Mouse (Mus musculus) heart, embryonic 13.5 days (tissue): ENCODE measurements around the gene Vstm5. TPM values are rescaled to one million over a fixed set of nuclear protein-coding genes. Genes with fewer than 3 reads are reported as not detected.
A peak's percentile ranks its signal among the peaks of the same experiment; 100 is the strongest.

Experiments
- ATAC-seq: fragments of 200-750 bp; cut with Nextera tagmentation; 2 replicates; pipeline ENCODE4 v1.8.0; 2017; ENCODE audit warnings: moderate TSS enrichment; ENCODE audit not compliant: insufficient number of reproducible peaks, low FRiP score, low TSS enrichment; ENCODE audit errors: extremely low read depth
- H3K27ac ChIP-seq: fragments of 300-500 bp; sonication (generic); replicated peaks from 2 replicates; pipeline ENCODE4 v1.5.1; 2015; ENCODE audit warnings: moderate library complexity, mild to moderate bottlenecking, inconsistent platforms
- H3K27me3 ChIP-seq: fragments of 300-500 bp; sonication (generic); replicated peaks from 2 replicates; pipeline ENCODE4 v1.6.1; 2015; ENCODE audit warnings: mild to moderate bottlenecking, inconsistent platforms
- H3K36me3 ChIP-seq: fragments of 300-500 bp; sonication (generic); 2 replicates; pipeline ENCODE4 v1.6.1; 2015; ENCODE audit warnings: mild to moderate bottlenecking, inconsistent platforms
- H3K4me1 ChIP-seq: fragments of 300-500 bp; sonication (generic); 2 replicates; pipeline ENCODE4 v1.6.1; 2015; ENCODE audit warnings: inconsistent platforms
- H3K4me2 ChIP-seq: fragments of 300-500 bp; sonication (generic); 2 replicates; pipeline ENCODE4 v1.6.1; 2015; ENCODE audit warnings: inconsistent platforms, mild to moderate bottlenecking, moderate library complexity
- H3K4me3 ChIP-seq: fragments of 300-500 bp; sonication (generic); 2 replicates; pipeline ENCODE4 v1.5.1; 2015; ENCODE audit warnings: moderate library complexity, mild to moderate bottlenecking, inconsistent platforms
- H3K9ac ChIP-seq: fragments of 300-500 bp; sonication (generic); 2 replicates; pipeline ENCODE4 v1.6.1; 2015; ENCODE audit warnings: inconsistent platforms, mild to moderate bottlenecking, moderate library complexity
- H3K9me3 ChIP-seq: fragments of 300-500 bp; sonication (generic); 2 replicates; pipeline ENCODE4 v1.6.1; 2016; ENCODE audit warnings: inconsistent platforms
- WGBS: fragments of 180-500 bp; shearing (Covaris S2); methylation state at CpG from one replicate; pipeline ENCODE4 v1.1.7; 2015; ENCODE audit warnings: mixed read lengths; 5-methylcytosine and 5-hydroxymethylcytosine counted together
- polyA plus RNA-seq: library from polyadenylated mRNA; unstranded; fragments of >200 nt; fragmentation: Nextera tagmentation; extraction: Ambion mirVana; gene quantifications from 2 replicates; pipeline ENCODE4 v1.2.1, GENCODE M21; 2015

Gene Vstm5
- polyA plus RNA-seq, 1 experiment from 2014 or later = 2.6 TPM

GRCm38 (mm10) chr9:15238297-15238990 is 401 bp upstream of the Vstm5 start:
- no peak for ATAC-seq
- peak overlapping the region; percentile 58 for H3K4me3 ChIP-seq
- H3K9me3 ChIP-seq = no peaks in the 10 kb centered on the region
- 0 out of 2 replicates have a peak, but pooled peaks cover 3% of the 10 kb centered on the region for H3K27me3 ChIP-seq
- peak overlapping the region; percentile 91 for H3K4me2 ChIP-seq
- H3K4me1 ChIP-seq = peaks cover 24% of the 10 kb centered on the region
- 61% methylated on average over 16 of the region's 16 CpGs for WGBS
- H3K9ac ChIP-seq = peak overlapping the region; percentile 84
- H3K27ac ChIP-seq = peak overlapping the region; percentile 60
- H3K36me3 ChIP-seq = no peaks in the 10 kb centered on the region

- 0 out of 2 replicates have a peak overlapping the region, but pooled peaks have one; percentile 58 for H3K4me3 ChIP-seq
- peak overlapping the region; percentile 91; the same call in 1 of the 2 replicates for H3K4me2 ChIP-seq
- no peaks in the 10 kb centered on the region for H3K36me3 ChIP-seq
- H3K9ac ChIP-seq = no peak overlapping the region
- peaks cover 24% of the 10 kb centered on the region for H3K4me1 ChIP-seq
- H3K27me3 ChIP-seq = 0 out of 2 replicates have a peak, but pooled peaks cover 3% of the 10 kb centered on the region
- ATAC-seq = no peak
- no peak overlapping the region for H3K27ac ChIP-seq
- H3K9me3 ChIP-seq = no peaks in the 10 kb centered on the region
- 89% methylated on average over 6 of the region's 6 CpGs for WGBS
Observed at GRCm38 (mm10) chr9:15240006-15240405, 1.2 kb downstream of the Vstm5 start.

- H3K4me2 ChIP-seq = no peak overlapping the region
- H3K4me1 ChIP-seq = peaks cover 24% of the 10 kb centered on the region
- no peaks in the 10 kb centered on the region for H3K9me3 ChIP-seq
- no peak overlapping the region for H3K4me3 ChIP-seq
- ATAC-seq = no peak
- no peaks in the 10 kb centered on the region for H3K36me3 ChIP-seq
- 0 out of 2 replicates have a peak, but pooled peaks cover 3% of the 10 kb centered on the region for H3K27me3 ChIP-seq
- H3K9ac ChIP-seq = no peak overlapping the region
- H3K27ac ChIP-seq = no peak overlapping the region
- WGBS = 64% methylated on average over 6 of the region's 6 CpGs
Observed at GRCm38 (mm10) chr9:15240863-15241595, 2.2 kb downstream of the Vstm5 start.

- H3K9ac ChIP-seq = no peak overlapping the region
- no peaks in the 10 kb centered on the region for H3K36me3 ChIP-seq
- no peaks in the 10 kb centered on the region for H3K9me3 ChIP-seq
- peaks cover 24% of the 10 kb centered on the region for H3K4me1 ChIP-seq
- H3K27ac ChIP-seq = no peak overlapping the region
- no peak for ATAC-seq
- no peak overlapping the region for H3K4me3 ChIP-seq
- WGBS = 44% methylated on average over 9 of the region's 9 CpGs
- H3K4me2 ChIP-seq = no peak overlapping the region
- 0 out of 2 replicates have a peak, but pooled peaks cover 3% of the 10 kb centered on the region for H3K27me3 ChIP-seq
Observed at GRCm38 (mm10) chr9:15241596-15241939, 2.7 kb downstream of the Vstm5 start.

GRCm38 (mm10) chr9:15242130-15242529 is 3.3 kb downstream of the Vstm5 start:
- peaks cover 24% of the 10 kb centered on the region for H3K4me1 ChIP-seq
- H3K4me3 ChIP-seq = no peak overlapping the region
- H3K9ac ChIP-seq = no peak overlapping the region

GRCm38 (mm10) chr9:15245319-15246075 is 6.7 kb downstream of the Vstm5 start:
- ATAC-seq = no peak
- H3K4me1 ChIP-seq = no peaks in the 10 kb centered on the region
- WGBS = 60% methylated on average over 14 of the region's 14 CpGs

More at GRCm38 (mm10) chr9:15242130-15242529, 3.3 kb downstream of the Vstm5 start:
- H3K27me3 ChIP-seq = 0 out of 2 replicates have a peak, but pooled peaks cover 3% of the 10 kb centered on the region
- H3K9me3 ChIP-seq = no peaks in the 10 kb centered on the region
- WGBS = 70% methylated on average over 1 of the region's 1 CpGs
- ATAC-seq = no peak
- no peak overlapping the region for H3K27ac ChIP-seq
- H3K36me3 ChIP-seq = no peaks in the 10 kb centered on the region
- no peak overlapping the region for H3K4me2 ChIP-seq

GRCm38 (mm10) chr9:15250376-15250775 is 11.5 kb downstream of the Vstm5 start:
- H3K9ac ChIP-seq = no peak overlapping the region
- H3K4me1 ChIP-seq = no peaks in the 10 kb centered on the region
- no peak overlapping the region for H3K4me2 ChIP-seq
- 53% methylated on average over 7 of the region's 7 CpGs for WGBS
- ATAC-seq = no peak
- no peak overlapping the region for H3K4me3 ChIP-seq
- no peak overlapping the region for H3K27ac ChIP-seq
- H3K36me3 ChIP-seq = no peaks in the 10 kb centered on the region
- H3K27me3 ChIP-seq = no peaks in the 10 kb centered on the region
- H3K9me3 ChIP-seq = no peaks in the 10 kb centered on the region

More at GRCm38 (mm10) chr9:15245319-15246075, 6.7 kb downstream of the Vstm5 start:
- H3K27me3 ChIP-seq = no peaks in the 10 kb centered on the region
- H3K9me3 ChIP-seq = no peaks in the 10 kb centered on the region
- no peak overlapping the region for H3K4me3 ChIP-seq
- H3K27ac ChIP-seq = no peak overlapping the region
- H3K9ac ChIP-seq = no peak overlapping the region
- no peaks in the 10 kb centered on the region for H3K36me3 ChIP-seq
- no peak overlapping the region for H3K4me2 ChIP-seq

- WGBS = 78% methylated on average over 7 of the region's 7 CpGs
- H3K4me1 ChIP-seq = no peaks in the 10 kb centered on the region
- H3K4me2 ChIP-seq = no peak overlapping the region
- no peaks in the 10 kb centered on the region for H3K36me3 ChIP-seq
- no peak overlapping the region for H3K9ac ChIP-seq
- H3K27ac ChIP-seq = no peak overlapping the region
- no peak for ATAC-seq
- H3K27me3 ChIP-seq = no peaks in the 10 kb centered on the region
- H3K4me3 ChIP-seq = no peak overlapping the region
- H3K9me3 ChIP-seq = no peaks in the 10 kb centered on the region
Observed at GRCm38 (mm10) chr9:15252196-15252595, 13.4 kb downstream of the Vstm5 start.

GRCm38 (mm10) chr9:15254501-15254900 is 15.7 kb downstream of the Vstm5 start:
- Histone ChIP-seq H3K27ac (no peak overlapping the region), H3K36me3 (no peaks in the 10 kb centered on the region), H3K4me3 (no peak overlapping the region), H3K9ac (no peak overlapping the region), H3K4me1 (no peaks in the 10 kb centered on the region), H3K4me2 (no peak overlapping the region), H3K9me3 (no peaks in the 10 kb centered on the region), H3K27me3 (no peaks in the 10 kb centered on the region)
- 74% methylated on average over 7 of the region's 7 CpGs for WGBS
- ATAC-seq = no peak

GRCm38 (mm10) chr9:15256214-15256613 is 17.4 kb downstream of the Vstm5 start:
- peaks cover 14% of the 10 kb centered on the region for H3K36me3 ChIP-seq
- 72% methylated on average over 3 of the region's 3 CpGs for WGBS
- no peaks in the 10 kb centered on the region for H3K4me1 ChIP-seq
- ATAC-seq = no peak
- no peak overlapping the region for H3K27ac ChIP-seq
- no peak overlapping the region for H3K4me3 ChIP-seq
- H3K4me2 ChIP-seq = no peak overlapping the region
- no peak overlapping the region for H3K9ac ChIP-seq
- no peaks in the 10 kb centered on the region for H3K9me3 ChIP-seq
- H3K27me3 ChIP-seq = no peaks in the 10 kb centered on the region

GRCm38 (mm10) chr9:15261980-15262379 is 23.1 kb downstream of the Vstm5 start:
- H3K9ac ChIP-seq = no peak overlapping the region
- H3K27ac ChIP-seq = no peak overlapping the region
- no peaks in the 10 kb centered on the region for H3K27me3 ChIP-seq
- H3K4me3 ChIP-seq = no peak overlapping the region
- no peak overlapping the region for H3K4me2 ChIP-seq
- 90% methylated on average over 8 of the region's 8 CpGs for WGBS
- ATAC-seq = no peak
- peaks cover 71% of the 10 kb centered on the region for H3K36me3 ChIP-seq
- H3K4me1 ChIP-seq = no peaks in the 10 kb centered on the region
- no peaks in the 10 kb centered on the region for H3K9me3 ChIP-seq
